Mouse (Mus musculus) lung, adult 2 months (tissue): ENCODE results near the gene 1700029F12Rik.

ENCODE experiments used
- CTCF ChIP-seq: fragments of 200-500 bp; IDR thresholded peaks from 2 replicates; pipeline ENCODE4 v1.5.1; 2011; ENCODE audit warnings: mild to moderate bottlenecking, low read length, control low read depth; ENCODE audit not compliant: insufficient read depth
- POLR2A ChIP-seq: fragments of 200-500 bp; IDR thresholded peaks from 2 replicates; pipeline ENCODE4 v1.6.1; 2011; ENCODE audit warnings: low read depth, mild to moderate bottlenecking, control low read depth, low read length, borderline replicate concordance; ENCODE audit errors: extremely low read depth

- TF ChIP-seq POLR2A (no peak), CTCF (no peak)
These were observed 48.4 kb downstream of the 1700029F12Rik start for GRCm38 (mm10) chr13:96985599-96986275.
